Mouse (Mus musculus): Measurements from ENCODE around the gene Gm5724. TPM values are rescaled to one million over a fixed set of nuclear protein-coding genes. Genes with fewer than 3 reads are reported as not detected.

Gm5724 gene
- not detected in 2 replicates for polyA plus RNA-seq (2012; rRNA removed)

DNA sequence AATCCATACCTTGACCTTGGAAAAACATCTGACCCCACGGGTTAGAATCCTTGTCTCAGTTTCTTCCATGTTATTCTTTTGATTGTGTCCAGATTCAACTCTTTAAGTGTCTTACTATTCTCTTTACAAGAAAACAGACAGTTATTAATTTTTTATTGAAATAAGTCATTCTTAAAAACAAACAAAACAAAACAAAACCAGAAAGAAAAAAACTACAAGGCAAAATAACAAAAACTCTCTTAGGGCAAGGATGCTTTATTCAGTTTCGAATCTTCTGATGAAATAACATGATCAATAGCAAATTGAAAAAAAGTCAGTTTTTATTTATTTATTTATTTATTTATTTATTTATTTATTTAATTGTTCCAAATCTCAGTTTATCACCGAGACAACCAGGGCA is at the start of gene Gm5724:
Gene Gm5724 (minus strand): TSS at position 101 of the 400 bp plus-strand sequence.
- Histone ChIP-seq H3K27ac (ENCODE audit: insufficient read depth, low read depth, low read length) (no peak within 1 kb of the TSS), H3K36me3 (ENCODE audit: control insufficient read depth, insufficient read depth, low read length) (no peaks in the 10 kb centered on the region), H3K27me3 (ENCODE audit: control insufficient read depth, insufficient read depth, low read length) (no peaks in the 10 kb centered on the region), H3K4me1 (ENCODE audit: control insufficient read depth, insufficient read depth, insufficient read length, low read length) (no peaks in the 10 kb centered on the region), H3K4me3 (ENCODE audit: low read depth, low read length) (no peak within 1 kb of the TSS)
- no peak for TF ChIP-seq POLR2A (IDR thresholded peaks at IDR 0.05; ENCODE audit: low read depth, low read length)
- TF ChIP-seq CTCF (IDR thresholded peaks at IDR 0.05; ENCODE audit: extremely low read depth, insufficient read length, insufficient replicate concordance, low read depth, low read length), result no peak
- WGBS, result 73% methylated on average over 3 of the region's 3 CpGs

DNA sequence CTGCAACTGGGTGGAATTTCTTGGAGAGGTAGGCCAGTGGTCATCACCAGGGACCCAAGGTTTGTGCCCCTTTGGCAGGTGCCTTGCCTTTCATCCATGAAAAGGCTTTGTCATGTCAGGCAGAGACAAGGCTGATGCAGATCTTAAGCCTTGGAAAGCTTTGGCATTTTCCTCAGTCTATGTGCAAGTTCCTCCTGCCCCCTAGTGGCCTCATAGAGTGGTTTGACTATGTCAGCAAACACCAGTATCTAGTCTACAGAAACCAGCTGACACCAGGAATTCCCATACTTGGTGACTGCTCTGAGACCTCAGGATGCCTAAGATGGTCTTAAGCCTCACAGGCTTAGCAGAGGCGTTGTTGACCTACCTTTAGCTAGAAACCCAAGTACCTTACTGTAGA is 24.2 kb upstream of the Gm5724 start:
- no peak for TF ChIP-seq POLR2A (IDR thresholded peaks at IDR 0.05; ENCODE audit: low read depth, low read length)
- TF ChIP-seq CTCF (IDR thresholded peaks at IDR 0.05; ENCODE audit: extremely low read depth, insufficient read length, insufficient replicate concordance, low read depth, low read length), result peak; percentile 12; the same call in 1 of the 2 replicates
- Histone ChIP-seq H3K4me3 (ENCODE audit: low read depth, low read length) (no peak overlapping the region), H3K4me1 (ENCODE audit: control insufficient read depth, insufficient read depth, insufficient read length, low read length) (no peaks in the 10 kb centered on the region), H3K36me3 (ENCODE audit: control insufficient read depth, insufficient read depth, low read length) (no peaks in the 10 kb centered on the region), H3K27me3 (ENCODE audit: control insufficient read depth, insufficient read depth, low read length) (no peaks in the 10 kb centered on the region), H3K27ac (ENCODE audit: insufficient read depth, low read depth, low read length) (no peak overlapping the region)
- 20% methylated on average over 1 of the region's 1 CpGs for WGBS

DNA sequence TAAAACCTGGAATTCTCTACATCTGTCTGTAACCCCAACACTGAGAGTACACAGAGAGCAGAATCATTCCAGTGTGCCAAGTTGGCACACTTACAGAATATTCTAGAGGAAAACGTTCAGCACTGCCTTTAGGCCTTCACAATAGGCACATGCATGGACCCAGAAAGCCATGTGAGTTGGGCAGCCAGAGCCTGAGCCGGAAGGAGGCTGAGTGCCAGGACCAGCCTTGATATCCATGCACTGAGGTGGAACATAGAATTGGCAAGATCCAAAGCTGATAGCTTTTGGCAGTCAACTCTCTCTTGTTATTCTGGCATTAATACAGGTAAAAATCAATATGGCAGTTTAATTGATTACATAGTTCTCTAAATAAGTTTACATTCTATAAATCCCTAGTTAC is 866 bp upstream of the Gm5724 start:
- Histone ChIP-seq H3K4me1 (ENCODE audit: control insufficient read depth, insufficient read depth, insufficient read length, low read length) (no peaks in the 10 kb centered on the region), H3K27me3 (ENCODE audit: control insufficient read depth, insufficient read depth, low read length) (no peaks in the 10 kb centered on the region), H3K4me3 (ENCODE audit: low read depth, low read length) (no peak overlapping the region), H3K27ac (ENCODE audit: insufficient read depth, low read depth, low read length) (no peak overlapping the region), H3K36me3 (ENCODE audit: control insufficient read depth, insufficient read depth, low read length) (no peaks in the 10 kb centered on the region)
- 44% methylated on average over 2 of the region's 2 CpGs for WGBS
- TF ChIP-seq POLR2A (IDR thresholded peaks at IDR 0.05; ENCODE audit: low read depth, low read length) (no peak), CTCF (IDR thresholded peaks at IDR 0.05; ENCODE audit: extremely low read depth, insufficient read length, insufficient replicate concordance, low read depth, low read length) (no peak)

DNA sequence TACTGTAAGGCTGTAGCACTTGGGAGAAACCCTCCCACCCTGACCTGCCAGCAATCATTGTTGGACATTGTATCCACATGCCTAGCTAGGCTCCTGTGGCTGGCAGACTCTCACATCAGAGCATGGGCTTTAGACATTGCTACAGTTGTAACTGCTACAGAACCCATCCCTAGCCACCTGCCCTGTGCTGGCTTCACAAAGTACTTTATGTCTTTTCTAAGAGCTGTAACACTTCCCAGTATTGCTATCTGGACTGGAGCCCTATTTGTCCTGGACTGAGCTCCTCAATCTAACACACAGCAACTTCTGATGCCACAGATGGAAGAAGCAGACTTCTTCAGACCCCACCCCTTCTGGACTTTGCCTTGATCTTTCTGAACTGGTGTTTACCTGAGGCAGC is 82.4 kb downstream of the Gm5724 start:
- no peak for TF ChIP-seq POLR2A (IDR thresholded peaks at IDR 0.05; ENCODE audit: low read depth, low read length)

DNA sequence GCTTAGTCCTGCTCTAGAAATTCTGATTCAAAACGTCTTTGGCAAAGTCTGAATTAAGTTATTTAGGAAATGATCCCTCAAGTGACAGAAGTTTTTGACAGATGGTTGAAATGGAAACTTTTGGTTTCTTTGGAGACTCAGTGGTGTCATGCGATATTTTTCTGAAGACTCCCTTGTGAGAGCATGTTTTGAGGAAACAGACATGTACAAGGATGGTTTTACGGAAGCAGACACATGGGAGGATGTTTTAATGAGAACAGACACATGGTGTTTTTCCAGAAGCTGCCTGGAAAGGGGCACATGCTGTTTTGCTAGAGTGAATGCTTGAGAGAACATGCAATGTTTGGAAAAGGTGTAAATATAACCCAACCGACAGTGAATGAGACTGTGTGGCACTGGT is 86.6 kb downstream of the Gm5724 start:
- 65% methylated on average over 4 of the region's 4 CpGs for WGBS
- TF ChIP-seq CTCF (IDR thresholded peaks at IDR 0.05; ENCODE audit: extremely low read depth, insufficient read length, insufficient replicate concordance, low read depth, low read length) (no peak), POLR2A (IDR thresholded peaks at IDR 0.05; ENCODE audit: low read depth, low read length) (no peak)

More for the DNA sequence above, 82.4 kb downstream of the Gm5724 start:
- Histone ChIP-seq H3K27me3 (ENCODE audit: control insufficient read depth, insufficient read depth, low read length) (no peaks in the 10 kb centered on the region), H3K27ac (ENCODE audit: insufficient read depth, low read depth, low read length) (no peak overlapping the region), H3K4me1 (ENCODE audit: control insufficient read depth, insufficient read depth, insufficient read length, low read length) (no peaks in the 10 kb centered on the region), H3K4me3 (ENCODE audit: low read depth, low read length) (no peak overlapping the region), H3K36me3 (ENCODE audit: control insufficient read depth, insufficient read depth, low read length) (no peaks in the 10 kb centered on the region)

More for the DNA sequence above, 86.6 kb downstream of the Gm5724 start:
- Histone ChIP-seq H3K4me3 (ENCODE audit: low read depth, low read length) (no peak overlapping the region), H3K27ac (ENCODE audit: insufficient read depth, low read depth, low read length) (no peak overlapping the region), H3K36me3 (ENCODE audit: control insufficient read depth, insufficient read depth, low read length) (no peaks in the 10 kb centered on the region), H3K27me3 (ENCODE audit: control insufficient read depth, insufficient read depth, low read length) (no peaks in the 10 kb centered on the region), H3K4me1 (ENCODE audit: control insufficient read depth, insufficient read depth, insufficient read length, low read length) (no peaks in the 10 kb centered on the region)

Other genes with a start within 250 kb of the Gm5724 start
- 0.04 TPM in 1 of 2 replicates, not detected in the other for gene Slco1c1, start 249.4 kb downstream of the Gm5724 start, polyA plus RNA-seq (2012; rRNA removed)
- not detected in 2 replicates for gene Slco1b2, start 144.3 kb downstream of the Gm5724 start, polyA plus RNA-seq (2012; rRNA removed)
- gene Slco1a4, start 82.4 kb upstream of the Gm5724 start, polyA plus RNA-seq (2012; rRNA removed), result not detected in 2 replicates
- gene Slco1a1, start 173.2 kb upstream of the Gm5724 start, polyA plus RNA-seq (2012; rRNA removed), result not detected in 2 replicates
- not detected in 2 replicates for gene Gm6614, start 237.6 kb upstream of the Gm5724 start, polyA plus RNA-seq (2012; rRNA removed)